Mouse (Mus musculus) MEL (cell line): ENCODE results near the gene Nrxn3. TPM values are rescaled to one million over a fixed set of nuclear protein-coding genes. Genes with fewer than 3 reads are reported as not detected.

ENCODE experiments used
- DNase-seq: peaks from one replicate; pipeline ENCODE4 v3.0.0; 2011; ENCODE audit warnings: low read depth, low spot score
- H3K27ac ChIP-seq: 2 replicates; pipeline ENCODE4 v1.5.1; 2012; ENCODE audit warnings: low read depth, mild to moderate bottlenecking, control low read depth, low read length, moderate library complexity; ENCODE audit not compliant: control insufficient read depth
- H3K27me3 ChIP-seq, 2 experiments: fragments of 150-350 bp in 1 of 2; sonication (generic) in 1 of 2; 2 replicates each; pipeline ENCODE4 v1.6.1; 2012; ENCODE audit warnings: low read length in 2 of 2, mild to moderate bottlenecking in 2 of 2, improper control_type of control experiment in 1 of 2, moderate library complexity in 1 of 2; ENCODE audit not compliant: insufficient read depth in 2 of 2, control insufficient read depth in 1 of 2
- H3K36me3 ChIP-seq, 2 experiments: 2 replicates each; pipeline ENCODE4 v1.6.1; 2012 to 2014; ENCODE audit warnings: low read length in 2 of 2, improper control_type of control experiment in 1 of 2, inconsistent platforms in 1 of 2, mild to moderate bottlenecking in 1 of 2; ENCODE audit not compliant: insufficient read depth in 2 of 2, control insufficient read depth in 1 of 2
- H3K4me1 ChIP-seq, 2 experiments: fragments of 150-350 bp in 1 of 2; sonication (generic) in 1 of 2; 2 replicates each; pipeline ENCODE4 v1.6.1; 2012; ENCODE audit warnings: low read length in 2 of 2, improper control_type of control experiment in 1 of 2, mild to moderate bottlenecking in 1 of 2; ENCODE audit not compliant: insufficient read depth in 2 of 2, control insufficient read depth in 1 of 2
- H3K4me3 ChIP-seq, 2 experiments: fragments of 150-350 bp in 1 of 2; sonication (generic) in 1 of 2; 2 replicates each; pipeline ENCODE4 v1.5.1; 2012; ENCODE audit warnings: low read depth in 2 of 2, low read length in 2 of 2, mild to moderate bottlenecking in 2 of 2, moderate library complexity in 2 of 2, control low read depth in 1 of 2, improper control_type of control experiment in 1 of 2; ENCODE audit not compliant: control insufficient read depth in 1 of 2, insufficient read depth in 1 of 2
- H3K79me2 ChIP-seq: 2 replicates; pipeline ENCODE4 v1.6.1; 2012; ENCODE audit warnings: mild to moderate bottlenecking, low read length, moderate library complexity; ENCODE audit not compliant: control insufficient read depth, poor library complexity, insufficient read depth
- H3K9ac ChIP-seq: 2 replicates; pipeline ENCODE4 v1.6.1; 2012; ENCODE audit warnings: low read depth, mild to moderate bottlenecking, control low read depth, low read length, moderate library complexity; ENCODE audit not compliant: control insufficient read depth, poor library complexity, severe bottlenecking
- H3K9me3 ChIP-seq: fragments of 150-350 bp; sonication (generic); replicated peaks from 2 replicates; pipeline ENCODE4 v1.6.1; 2012; ENCODE audit warnings: mild to moderate bottlenecking, low read length, improper control_type of control experiment, moderate library complexity; ENCODE audit not compliant: insufficient read depth
- EP300 ChIP-seq, 2 experiments: IDR thresholded peaks; 2 replicates each; pipeline ENCODE4 v1.6.1; 2011; ENCODE audit warnings: improper control_type of control experiment in 2 of 2, low read length in 2 of 2, low read depth in 1 of 2, mild to moderate bottlenecking in 1 of 2
- ETS1 ChIP-seq: IDR thresholded peaks from 2 replicates; pipeline ENCODE4 v1.6.1; 2012; ENCODE audit warnings: low read depth, mild to moderate bottlenecking, inconsistent platforms, low read length, improper control_type of control experiment, moderate library complexity
- GABPA ChIP-seq: IDR thresholded peaks from 2 replicates; pipeline ENCODE4 v1.6.1; 2012; ENCODE audit warnings: low read depth, mild to moderate bottlenecking, inconsistent platforms, low read length, improper control_type of control experiment, moderate library complexity
- GATA1 ChIP-seq: IDR thresholded peaks from 2 replicates; pipeline ENCODE4 v1.6.1; 2011; ENCODE audit warnings: low read depth, low read length, improper control_type of control experiment
- JUND ChIP-seq: IDR thresholded peaks from 2 replicates; pipeline ENCODE4 v1.6.1; 2011; ENCODE audit warnings: low read depth, mild to moderate bottlenecking, improper control_type of control experiment, low read length
- KAT2A ChIP-seq: conservative IDR thresholded peaks from 2 replicates; pipeline ENCODE4 v1.6.1; 2012; ENCODE audit warnings: low read depth, low read length, improper control_type of control experiment, inconsistent platforms
- MAFK ChIP-seq: IDR thresholded peaks from 2 replicates; pipeline ENCODE4 v1.6.1; 2011; ENCODE audit warnings: low read depth, mild to moderate bottlenecking, low read length, improper control_type of control experiment, borderline replicate concordance
- MAZ ChIP-seq: IDR thresholded peaks from 2 replicates; pipeline ENCODE4 v1.6.1; 2012; ENCODE audit warnings: low read depth, mild to moderate bottlenecking, inconsistent platforms, low read length, improper control_type of control experiment
- MEF2A ChIP-seq: IDR thresholded peaks from 2 replicates; pipeline ENCODE4 v1.6.1; 2014; ENCODE audit warnings: low read depth, mild to moderate bottlenecking, inconsistent platforms, low read length, improper control_type of control experiment; ENCODE audit not compliant: poor library complexity, insufficient replicate concordance, severe bottlenecking; ENCODE audit errors: extremely low read depth
- MYC ChIP-seq: IDR thresholded peaks from 2 replicates; pipeline ENCODE4 v1.6.1; 2011; ENCODE audit warnings: low read depth, mild to moderate bottlenecking, low read length, improper control_type of control experiment, moderate library complexity
- NELFE ChIP-seq: IDR thresholded peaks from 2 replicates; pipeline ENCODE4 v1.6.1; 2011; ENCODE audit warnings: low read depth, low read length, improper control_type of control experiment
- POLR2A ChIP-seq, 2 experiments: IDR thresholded peaks; 2 replicates each; pipeline ENCODE4 v1.6.1; 2011 to 2012; ENCODE audit warnings: low read length in 2 of 2, mild to moderate bottlenecking in 2 of 2, control low read depth in 1 of 2, improper control_type of control experiment in 1 of 2, low read depth in 1 of 2, moderate library complexity in 1 of 2; ENCODE audit not compliant: control insufficient read depth in 1 of 2, insufficient read depth in 1 of 2, poor library complexity in 1 of 2
- RAD21 ChIP-seq: IDR thresholded peaks from 2 replicates; pipeline ENCODE4 v1.6.1; 2011; ENCODE audit warnings: mild to moderate bottlenecking, low read depth, low read length, improper control_type of control experiment
- TAL1 ChIP-seq: IDR thresholded peaks from 2 replicates; pipeline ENCODE4 v1.6.1; 2012; ENCODE audit warnings: mild to moderate bottlenecking, inconsistent platforms, low read length, moderate library complexity, mixed read lengths
- TCF12 ChIP-seq: IDR thresholded peaks from 2 replicates; pipeline ENCODE4 v1.6.1; 2014; ENCODE audit warnings: low read depth, mild to moderate bottlenecking, inconsistent platforms, low read length, improper control_type of control experiment, moderate library complexity
- USF1 ChIP-seq: IDR thresholded peaks from 2 replicates; pipeline ENCODE4 v1.6.1; 2014; ENCODE audit warnings: low read depth, mild to moderate bottlenecking, inconsistent platforms, low read length, improper control_type of control experiment, moderate library complexity
- USF2 ChIP-seq, 2 experiments: IDR thresholded peaks; 2 replicates each; pipeline ENCODE4 v1.6.1; 2011 to 2012; ENCODE audit warnings: improper control_type of control experiment in 2 of 2, low read length in 2 of 2, borderline replicate concordance in 1 of 2, inconsistent platforms in 1 of 2, low read depth in 1 of 2, mild to moderate bottlenecking in 1 of 2; ENCODE audit not compliant: insufficient read depth in 1 of 2
- ZKSCAN1 ChIP-seq: IDR thresholded peaks from 2 replicates; pipeline ENCODE4 v1.6.1; 2012; ENCODE audit warnings: low read depth, mild to moderate bottlenecking, inconsistent platforms, low read length, improper control_type of control experiment, moderate library complexity
- ZNF384 ChIP-seq: IDR thresholded peaks from 2 replicates; pipeline ENCODE4 v1.6.1; 2012; ENCODE audit warnings: low read depth, mild to moderate bottlenecking, inconsistent platforms, low read length, improper control_type of control experiment
- polyA plus RNA-seq, 2 experiments: library from polyadenylated mRNA; stranded (reverse) in 1 of 2; unstranded in 1 of 2; fragments of >175 nt in 1 of 2; fragments of >200 nt in 1 of 2; gene quantifications; 2 replicates each; pipeline versions ENCODE4 v1.2.1 to v1.2.4; 2012; ENCODE audit warnings: low replicate concordance in 2 of 2, low read depth in 1 of 2; ENCODE audit not compliant: insufficient read length in 2 of 2, insufficient read depth in 1 of 2, missing spikeins in 1 of 2
- total RNA-seq: library from RNA; depleted of rRNA; stranded (reverse); fragments of 300-350 nt; gene quantifications from 2 replicates; pipeline ENCODE4 v1.2.3, GENCODE M21; 2012

Gene Nrxn3
- total and polyA plus RNA-seq, 3 experiments: not detected

DNA sequence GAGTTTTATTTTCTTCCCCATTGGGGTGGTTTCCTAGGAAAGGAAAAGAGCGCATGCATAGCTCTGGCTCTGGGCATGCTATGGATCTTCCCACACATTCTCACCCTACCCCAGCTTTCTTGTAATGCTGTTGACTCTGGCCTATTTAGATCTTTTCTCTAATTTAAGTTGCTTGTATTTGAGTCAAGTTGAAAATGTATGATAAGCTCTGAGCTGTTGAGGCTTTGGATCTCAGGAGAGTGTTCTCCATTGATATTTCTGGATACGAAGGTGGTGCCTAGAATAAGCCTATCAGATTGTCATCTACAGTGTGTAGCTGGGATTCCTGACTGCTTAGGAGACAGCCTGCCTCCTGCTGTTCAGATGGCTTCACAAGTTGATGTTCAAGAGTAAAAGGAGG is 930.5 kb downstream of the Nrxn3 start (continued):
- TF ChIP-seq ZKSCAN1 (no peak), GABPA (no peak)
- TF ChIP-seq, all 39 proteins: peak for 0

DNA sequence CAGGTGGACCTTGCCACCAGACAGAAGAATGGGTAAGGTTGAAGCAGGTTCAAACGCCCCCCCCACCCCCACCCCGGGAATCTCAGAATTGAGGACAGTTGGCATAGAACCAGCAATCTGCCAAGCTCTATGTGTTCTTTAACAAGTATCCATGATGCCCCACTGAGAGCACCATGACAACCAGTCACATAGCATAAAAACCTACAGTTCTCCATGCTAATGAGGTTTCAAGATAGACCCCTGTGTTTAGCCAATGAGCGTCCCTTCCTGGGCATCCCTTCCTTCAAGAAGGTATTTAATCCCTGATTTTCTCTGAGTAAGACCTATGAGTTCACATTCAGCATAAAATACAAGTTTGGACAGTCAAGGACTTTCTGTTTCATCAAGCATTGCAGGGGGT is 938.5 kb downstream of the Nrxn3 start:
- H3K9ac ChIP-seq: no peak overlapping the region
- no peaks in the 10 kb centered on the region for H3K9me3 ChIP-seq
- H3K4me3 ChIP-seq: no peak overlapping the region
- H3K79me2 ChIP-seq: no peaks in the 10 kb centered on the region
- H3K36me3 ChIP-seq: no peaks in the 10 kb centered on the region
- H3K4me1 ChIP-seq: no peaks in the 10 kb centered on the region
- no peaks in the 10 kb centered on the region for H3K27me3 ChIP-seq
- no peak overlapping the region for H3K27ac ChIP-seq
- no peak for DNase-seq
- no peak for TF ChIP-seq MEF2A
- no peak for TF ChIP-seq TCF12
- no peak for TF ChIP-seq GATA1
- no peak for TF ChIP-seq RAD21
- no peak for TF ChIP-seq NELFE
- TF ChIP-seq USF2 (IDR thresholded peaks at IDR 0.05; ENCODE audit: borderline replicate concordance in 1 of 2, insufficient read depth in 1 of 2, low read depth in 1 of 2, low read length in 2 of 2): no peak
- TF ChIP-seq ZKSCAN1: no peak
- TF ChIP-seq MYC: no peak
- TF ChIP-seq USF1: no peak
- no peak for TF ChIP-seq MAZ
- TF ChIP-seq MAFK: no peak
- no peak for TF ChIP-seq GABPA
- TF ChIP-seq ETS1: no peak
- TF ChIP-seq POLR2A (IDR thresholded peaks at IDR 0.05; ENCODE audit: control insufficient read depth in 1 of 2, insufficient read depth in 1 of 2, low read depth in 1 of 2, low read length in 2 of 2, poor library complexity in 1 of 2): no peak
- TF ChIP-seq TAL1: no peak
- no peak for TF ChIP-seq JUND
- TF ChIP-seq, all 39 proteins: peak for 0

DNA sequence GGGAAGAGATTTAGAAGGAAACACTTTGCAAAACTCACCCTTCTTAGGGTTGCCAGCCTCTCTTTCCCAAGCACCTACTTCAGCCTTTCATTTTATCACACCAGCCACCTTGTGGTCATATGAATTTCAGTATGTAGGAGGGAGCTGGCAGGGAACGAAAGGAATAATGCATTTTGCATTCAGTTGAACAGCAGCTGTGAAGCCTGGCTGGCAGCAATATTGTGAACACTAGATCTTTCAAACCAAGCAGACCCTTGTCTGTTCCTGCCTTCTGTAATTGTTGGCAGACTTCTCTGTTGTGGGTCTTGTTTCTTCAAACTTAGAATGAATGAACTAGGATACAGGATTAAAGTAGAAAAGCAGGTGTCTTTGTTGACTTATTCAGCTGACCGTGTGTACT is 946.2 kb downstream of the Nrxn3 start:
- H3K36me3 ChIP-seq: no peaks in the 10 kb centered on the region
- no peak overlapping the region for H3K27ac ChIP-seq
- H3K4me3 ChIP-seq: no peak overlapping the region
- TF ChIP-seq MAFK: no peak
- no peak for TF ChIP-seq JUND
- no peak for TF ChIP-seq ZNF384
- TF ChIP-seq KAT2A: no peak
- no peak for TF ChIP-seq ZKSCAN1
- no peak for TF ChIP-seq EP300 (IDR thresholded peaks at IDR 0.05; ENCODE audit: low read depth in 1 of 2, low read length in 2 of 2)
- TF ChIP-seq MYC: no peak
- no peaks in the 10 kb centered on the region for H3K27me3 ChIP-seq
- H3K4me1 ChIP-seq: no peaks in the 10 kb centered on the region
- no peak for DNase-seq
- no peaks in the 10 kb centered on the region for H3K79me2 ChIP-seq
- H3K9me3 ChIP-seq: no peaks in the 10 kb centered on the region
- H3K9ac ChIP-seq: no peak overlapping the region
